Mouse (Mus musculus) olfactory bulb, adult 2 months (tissue): ENCODE results near the gene Arhgap21. TPM values are rescaled to one million over a fixed set of nuclear protein-coding genes. Genes with fewer than 3 reads are reported as not detected.

ENCODE experiments used
- H3K27ac ChIP-seq: fragments of 200-500 bp; 2 replicates; pipeline ENCODE4 v1.5.1; 2012; ENCODE audit warnings: low read depth, low read length; ENCODE audit not compliant: insufficient read depth
- H3K4me1 ChIP-seq: fragments of 200-500 bp; 2 replicates; pipeline ENCODE4 v1.6.1; 2012; ENCODE audit warnings: low read length; ENCODE audit not compliant: control insufficient read depth, insufficient read depth
- H3K4me3 ChIP-seq: fragments of 200-500 bp; 2 replicates; pipeline ENCODE4 v1.5.1; 2012; ENCODE audit warnings: mild to moderate bottlenecking, low read depth, low read length, moderate library complexity; ENCODE audit not compliant: insufficient read depth
- CTCF ChIP-seq: fragments of 200-500 bp; IDR thresholded peaks from 2 replicates; pipeline ENCODE4 v1.5.1; 2012; ENCODE audit warnings: low read depth, mild to moderate bottlenecking, low read length, moderate library complexity; ENCODE audit not compliant: insufficient read depth
- POLR2A ChIP-seq: fragments of 200-500 bp; IDR thresholded peaks from 2 replicates; pipeline ENCODE4 v1.6.1; 2012; ENCODE audit warnings: mild to moderate bottlenecking, low read depth, low read length, moderate library complexity; ENCODE audit not compliant: insufficient read depth
- WGBS: fragments of 180-500 bp; shearing (Covaris S2); methylation state at CpG from one replicate; pipeline ENCODE4 v1.1.7; 2018; 5-methylcytosine and 5-hydroxymethylcytosine counted together
- polyA plus RNA-seq: library from polyadenylated mRNA; stranded (reverse); fragments of >200 nt; gene quantifications from 2 replicates; pipeline ENCODE4 v1.2.4, GENCODE M21; 2012; ENCODE audit warnings: low replicate concordance; ENCODE audit not compliant: missing spikeins, insufficient read depth, insufficient read length

Gene Arhgap21
- polyA plus RNA-seq, 1 experiment, result not detected

DNA sequence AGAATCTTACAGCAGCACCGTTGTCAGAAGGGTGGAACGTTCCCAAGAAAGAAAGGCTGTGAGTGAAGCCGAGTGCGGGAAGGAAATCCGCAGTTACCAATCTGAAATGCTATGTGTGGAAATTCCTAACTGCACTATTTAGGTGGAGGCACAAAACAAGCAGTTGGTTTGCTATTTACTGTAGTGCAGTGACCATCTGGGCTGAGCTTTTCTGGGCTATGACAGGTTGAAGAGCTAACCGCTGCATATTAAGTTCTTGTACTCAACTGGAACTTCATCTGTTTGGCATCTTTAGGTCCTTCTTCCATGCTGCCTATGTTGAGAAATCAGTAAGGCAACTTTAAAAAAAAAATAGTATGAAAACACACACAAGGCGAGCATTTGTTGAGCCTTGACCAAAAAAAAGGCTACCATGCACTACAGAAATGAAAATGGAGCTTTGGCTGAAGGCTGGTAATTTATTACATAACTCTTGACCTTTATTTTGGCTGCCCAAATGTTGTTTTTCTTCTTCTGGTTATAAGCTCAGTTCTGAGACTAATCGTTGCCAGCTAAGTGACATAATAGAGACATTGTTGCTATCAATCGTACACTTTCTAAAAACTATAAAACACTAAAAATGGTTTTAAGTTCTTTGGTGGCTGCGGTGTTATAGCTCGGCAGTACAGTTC lies 56.2 kb downstream of the Arhgap21 start:
- Histone ChIP-seq H3K27ac (no peak overlapping the region), H3K4me1 (no peaks in the 10 kb centered on the region), H3K4me3 (no peak overlapping the region)
- TF ChIP-seq CTCF (no peak), POLR2A (no peak)
- WGBS, result 84% methylated on average over 11 of the region's 11 CpGs

DNA sequence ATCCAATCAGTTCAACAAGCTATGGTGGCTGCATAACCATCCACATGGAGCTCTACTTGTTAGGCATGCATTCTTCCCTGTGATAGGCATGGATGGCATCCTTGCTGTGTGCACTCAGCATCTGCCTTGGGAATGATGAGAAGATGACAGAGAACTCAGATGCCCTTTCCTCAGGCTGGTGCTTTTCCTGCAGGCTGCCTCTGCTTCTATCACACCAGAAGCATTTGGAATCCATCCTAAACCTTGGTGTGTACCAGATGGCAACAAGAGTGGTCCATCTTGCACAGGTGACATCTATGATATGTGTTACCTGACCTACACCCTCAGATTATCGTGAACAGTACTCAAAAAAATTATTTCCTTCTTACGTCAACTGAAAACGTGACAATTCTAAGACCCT lies 58.2 kb downstream of the Arhgap21 start:
- 98% methylated on average over 3 of the region's 3 CpGs for WGBS
- H3K27ac ChIP-seq, result no peak overlapping the region
- H3K4me1 ChIP-seq, result no peaks in the 10 kb centered on the region
- no peak overlapping the region for H3K4me3 ChIP-seq
- TF ChIP-seq CTCF, result no peak
- TF ChIP-seq POLR2A, result no peak

DNA sequence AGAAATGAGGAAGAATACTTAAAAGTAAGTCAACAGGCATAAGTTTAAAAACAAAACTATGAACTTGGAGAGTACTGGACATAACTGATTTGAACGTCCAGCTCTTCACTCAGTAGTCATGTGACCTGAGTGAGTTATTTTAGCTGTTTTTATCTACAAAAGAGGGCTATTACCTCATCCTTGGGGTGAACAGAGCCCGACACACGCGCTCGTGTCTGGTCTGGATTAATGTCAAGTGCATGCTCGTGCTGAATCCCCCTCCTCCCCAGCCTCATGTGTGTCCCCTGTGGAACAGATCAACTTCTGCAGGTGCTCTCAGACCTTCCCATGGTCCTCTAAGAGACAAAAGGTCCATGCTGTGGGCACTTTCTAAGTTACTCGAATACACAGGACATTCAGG lies 59.3 kb downstream of the Arhgap21 start:
- WGBS, result 73% methylated on average over 7 of the region's 7 CpGs
- TF ChIP-seq POLR2A, result no peak
- TF ChIP-seq CTCF, result no peak
- Histone ChIP-seq H3K4me3 (no peak overlapping the region), H3K4me1 (no peaks in the 10 kb centered on the region), H3K27ac (no peak overlapping the region)

DNA sequence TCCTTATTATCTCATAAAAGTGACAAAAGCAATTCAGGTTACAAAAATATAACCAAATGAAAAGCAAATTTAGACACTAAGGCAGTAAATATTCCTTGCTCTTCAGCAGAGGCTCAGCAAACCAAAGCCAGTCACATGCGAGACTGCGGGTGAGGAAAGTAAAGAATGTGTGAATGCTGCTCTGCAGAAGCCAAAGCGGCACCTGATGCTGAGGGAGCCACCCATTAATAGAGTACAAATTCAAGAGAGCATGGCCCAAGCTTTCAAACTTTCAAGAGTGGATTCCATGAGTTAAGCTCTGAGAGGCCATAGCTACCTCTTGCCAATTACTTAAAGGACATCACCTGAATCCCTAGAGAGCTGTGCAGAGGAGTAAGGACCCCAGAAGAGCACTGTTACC lies 61.4 kb downstream of the Arhgap21 start:
- Histone ChIP-seq H3K4me3 (no peak overlapping the region), H3K27ac (no peak overlapping the region), H3K4me1 (peaks cover 2% of the 10 kb centered on the region; the same call in 1 of the 2 replicates)
- TF ChIP-seq CTCF (no peak), POLR2A (no peak)
- WGBS, result 96% methylated on average over 3 of the region's 3 CpGs

DNA sequence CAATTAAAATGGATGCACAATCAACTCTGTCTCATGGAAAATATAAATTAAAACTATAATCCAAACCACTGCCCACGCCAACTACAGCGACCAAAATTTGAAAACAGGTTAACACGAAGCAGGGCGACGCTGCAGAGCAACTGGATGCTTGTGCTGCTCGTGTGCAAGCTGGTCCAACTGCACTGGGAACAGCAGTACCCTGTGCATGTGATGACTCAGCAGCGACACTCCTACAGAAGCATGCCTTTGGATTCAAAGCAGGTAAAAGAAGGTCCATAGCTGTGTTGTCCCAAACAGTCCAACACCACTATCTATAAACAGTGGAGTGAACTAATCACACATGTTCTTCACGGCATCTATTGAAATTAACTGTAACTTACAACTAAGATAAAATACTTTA lies 63.3 kb downstream of the Arhgap21 start:
- peaks cover 2% of the 10 kb centered on the region; the same call in 1 of the 2 replicates for H3K4me1 ChIP-seq
- TF ChIP-seq POLR2A, result no peak
- no peak for TF ChIP-seq CTCF
- H3K4me3 ChIP-seq, result no peak overlapping the region
- WGBS, result 83% methylated on average over 8 of the region's 8 CpGs
- no peak overlapping the region for H3K27ac ChIP-seq

DNA sequence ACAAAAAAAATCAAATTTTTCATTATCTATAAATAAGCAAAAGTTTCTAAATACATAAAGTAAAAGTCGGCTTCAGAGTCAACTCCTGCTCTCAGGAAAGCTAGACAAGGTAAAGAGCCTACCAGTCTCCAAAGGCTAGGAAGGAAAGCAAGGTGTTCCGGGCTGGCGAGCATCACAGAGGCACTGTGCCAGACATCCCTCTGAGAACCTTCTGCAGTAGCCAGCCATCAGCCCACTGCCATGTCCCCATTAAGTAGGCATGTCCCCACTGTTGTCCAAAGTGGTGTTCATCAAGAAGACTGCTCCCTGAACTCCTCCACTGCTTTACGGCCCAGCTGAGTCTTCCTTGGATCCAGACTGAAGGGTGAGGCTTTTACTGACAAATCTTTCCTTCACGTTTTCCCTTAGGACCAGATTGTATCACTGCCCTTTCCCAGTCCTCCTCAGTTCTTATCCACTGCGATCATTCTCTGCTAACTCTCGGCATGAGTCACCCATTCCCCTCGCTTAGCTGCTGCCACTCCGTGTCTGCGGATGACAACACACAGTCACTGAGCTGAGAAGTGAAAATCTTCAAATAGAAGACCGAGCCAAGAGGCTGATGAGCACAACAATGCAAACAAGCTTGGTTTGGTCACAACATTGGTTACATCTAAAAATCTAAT lies 65.6 kb downstream of the Arhgap21 start:
- 78% methylated on average over 11 of the region's 11 CpGs for WGBS
- TF ChIP-seq CTCF, result no peak
- no peak for TF ChIP-seq POLR2A
- Histone ChIP-seq H3K27ac (no peak overlapping the region), H3K4me3 (no peak overlapping the region), H3K4me1 (peaks cover 2% of the 10 kb centered on the region; the same call in 1 of the 2 replicates)

DNA sequence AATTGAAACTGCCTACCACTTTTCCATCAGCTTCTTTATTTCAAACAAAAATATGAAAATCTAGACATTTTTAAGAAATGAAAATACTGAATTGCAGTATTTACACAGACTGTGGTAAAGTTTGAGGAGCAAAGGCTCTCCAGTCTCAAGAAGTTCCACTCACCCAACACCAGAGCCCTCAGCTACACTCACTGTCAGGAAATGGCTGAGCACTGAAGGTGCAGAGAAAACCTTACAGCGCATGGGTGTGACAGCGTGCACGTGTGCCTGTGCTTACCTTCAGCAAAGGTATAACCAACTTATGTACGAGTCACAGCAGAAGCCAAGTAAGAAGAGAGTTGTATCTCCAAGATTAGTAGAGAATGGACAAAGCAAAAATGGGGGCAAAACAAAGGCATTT lies 66.8 kb downstream of the Arhgap21 start:
- no peak for TF ChIP-seq POLR2A
- TF ChIP-seq CTCF, result no peak
- peaks cover 2% of the 10 kb centered on the region; the same call in 1 of the 2 replicates for H3K4me1 ChIP-seq
- WGBS, result 97% methylated on average over 4 of the region's 4 CpGs
- H3K27ac ChIP-seq, result no peak overlapping the region
- H3K4me3 ChIP-seq, result no peak overlapping the region

DNA sequence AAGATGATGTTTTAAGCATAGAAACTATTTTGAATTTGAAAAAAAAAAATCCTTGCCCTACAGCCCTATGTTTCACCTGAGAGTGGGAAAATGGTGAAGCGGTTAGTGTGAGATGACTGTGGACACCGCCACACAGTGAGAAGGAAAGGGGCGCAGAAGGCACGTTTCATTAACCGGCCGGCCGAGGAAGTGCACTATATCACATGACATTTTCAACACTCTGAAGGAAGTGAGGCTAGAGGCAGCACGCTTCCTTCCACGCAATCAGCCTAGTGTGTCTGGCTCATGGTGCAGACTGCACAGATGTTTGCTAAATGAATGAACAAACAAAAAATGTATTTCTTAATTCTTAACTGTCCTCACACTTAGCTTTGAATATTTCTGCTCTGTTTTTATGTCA lies 69.4 kb downstream of the Arhgap21 start:
- no peak overlapping the region for H3K27ac ChIP-seq
- H3K4me3 ChIP-seq, result no peak overlapping the region
- TF ChIP-seq POLR2A, result no peak
- 51% methylated on average over 9 of the region's 9 CpGs for WGBS
- peaks cover 2% of the 10 kb centered on the region; the same call in 1 of the 2 replicates for H3K4me1 ChIP-seq

DNA sequence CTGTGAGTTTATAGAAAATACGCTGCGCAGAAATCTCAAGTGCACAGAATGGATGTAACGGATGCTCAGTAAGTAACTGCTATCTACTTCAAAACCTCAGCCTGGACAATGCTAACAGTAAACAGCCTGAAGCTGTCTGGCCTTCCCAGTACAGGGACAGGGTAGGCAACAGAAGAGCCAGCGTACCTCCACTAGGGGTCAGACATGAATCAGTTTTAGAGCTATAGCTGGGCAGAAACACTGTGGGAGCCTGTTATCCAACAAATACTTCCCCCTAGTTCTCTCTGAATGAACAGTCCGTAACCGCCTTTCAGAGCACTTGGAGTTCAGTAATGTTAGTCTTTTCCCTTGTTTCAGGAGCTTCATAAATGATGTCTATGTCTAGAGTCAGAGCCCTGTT lies 70.0 kb downstream of the Arhgap21 start:
- Histone ChIP-seq H3K4me3 (no peak overlapping the region), H3K27ac (no peak overlapping the region), H3K4me1 (peaks cover 2% of the 10 kb centered on the region; the same call in 1 of the 2 replicates)
- WGBS, result 31% methylated on average over 6 of the region's 6 CpGs
- TF ChIP-seq POLR2A (no peak), CTCF (no peak)
